In genomic region chr2:151543063-151543895, GRCm38 (mm10) we compare ENCODE assay signal across 8 mouse cellular contexts. TPM values are rescaled to one million over a fixed set of nuclear protein-coding genes. Genes with fewer than 3 reads are reported as not detected.
A peak's percentile ranks its signal among the peaks of the same experiment; 100 is the strongest.
DNase-seq lines count a peak whose midpoint lies in the region; ATAC-seq and TF ChIP-seq lines count a peak whose summit lies in the region.

No protein-coding gene starts in this region.

- no peaks in the 10 kb centered on the region for H3K9me3 ChIP-seq in forebrain, embryonic 11.5 days (ENCODE audit: control insufficient read depth, low read length)
- H3K9me3 ChIP-seq in hindbrain, embryonic 10.5 days, result no peaks in the 10 kb centered on the region
- H3K9me3 ChIP-seq in lung, postnatal 0 days (ENCODE audit: low read length), result no peaks in the 10 kb centered on the region

- peaks cover 3% of the 10 kb centered on the region; the same call in 1 of the 2 replicates for H3K4me1 ChIP-seq in forebrain, embryonic 11.5 days (replicated peaks; ENCODE audit: control insufficient read depth, insufficient read depth, low read length)
- H3K4me1 ChIP-seq in hindbrain, embryonic 10.5 days (replicated peaks), result peaks cover 33% of the 10 kb centered on the region
- peaks cover 7% of the 10 kb centered on the region; the same call in 1 of the 2 replicates for H3K4me1 ChIP-seq in lung, postnatal 0 days (ENCODE audit: insufficient read depth, low read depth, low read length)

- H3K9ac ChIP-seq in forebrain, embryonic 11.5 days (ENCODE audit: low read length), result peak overlapping the region; percentile 93
- H3K9ac ChIP-seq in lung, postnatal 0 days (replicated peaks; ENCODE audit: low read depth), result peak overlapping the region; percentile 82

- peak overlapping the region; percentile 81 for H3K4me2 ChIP-seq in forebrain, embryonic 11.5 days (ENCODE audit: low read depth, low read length, severe bottlenecking)
- H3K4me2 ChIP-seq in lung, postnatal 0 days (replicated peaks; ENCODE audit: low read depth, low read length), result peak overlapping the region; percentile 80

- 2% methylated on average over 21 of the region's 21 CpGs for WGBS in forebrain, embryonic 11.5 days
- 2% methylated on average over 21 of the region's 21 CpGs for WGBS in hindbrain, embryonic 10.5 days
- 2% methylated on average over 21 of the region's 21 CpGs for WGBS in lung, postnatal 0 days

- H3K27me3 ChIP-seq in forebrain, embryonic 11.5 days (ENCODE audit: control insufficient read depth, insufficient read depth, low read length), result no peaks in the 10 kb centered on the region
- H3K27me3 ChIP-seq in hindbrain, embryonic 10.5 days (ENCODE audit: insufficient read depth, poor library complexity, severe bottlenecking), result no peaks in the 10 kb centered on the region
- no peaks in the 10 kb centered on the region for H3K27me3 ChIP-seq in lung, postnatal 0 days (replicated peaks; ENCODE audit: insufficient read depth, low read length)

- peak; percentile 78 for TF ChIP-seq EP300 in lung, postnatal 0 days (IDR thresholded peaks at IDR 0.05)

- no peaks in the 10 kb centered on the region; the same call in 1 of the 2 replicates for H3K36me3 ChIP-seq in forebrain, embryonic 11.5 days (ENCODE audit: control insufficient read depth, insufficient read depth, low read length)
- peaks cover 42% of the 10 kb centered on the region for H3K36me3 ChIP-seq in hindbrain, embryonic 10.5 days
- H3K36me3 ChIP-seq in lung, postnatal 0 days (ENCODE audit: insufficient read depth, low read length), result peaks cover 9% of the 10 kb centered on the region

- peak overlapping the region; percentile 85 for H3K27ac ChIP-seq in forebrain, embryonic 11.5 days (ENCODE audit: low read depth, low read length)
- H3K27ac ChIP-seq in hindbrain, embryonic 10.5 days, result peak overlapping the region; percentile 97
- peak overlapping the region; percentile 97 for H3K27ac ChIP-seq in lung, postnatal 0 days (ENCODE audit: low read length)

- TF ChIP-seq CTCF in lung, postnatal 0 days (IDR thresholded peaks at IDR 0.05), result no peak

- peak; percentile 11; the same call in 1 of the 2 replicates for ATAC-seq in forebrain, embryonic 11.5 days (replicated peaks; ENCODE audit: low FRiP score)
- ATAC-seq in lung, postnatal 0 days, result peak; percentile 50
- no peak for ATAC-seq in megakaryocyte progenitor cell, adult 5-6 weeks (replicated peaks; ENCODE audit: poor library complexity)

- peak; percentile 78 for DNase-seq in ES-CJ7 (ENCODE audit: low read depth, low spot score)
- peak; percentile 52 to 82 for DNase-seq in adrenal gland, postnatal 36 days
- peak; percentile 69 for DNase-seq in forebrain, embryonic 11.5 days (ENCODE audit: low spot score)
- peak; percentile 61 for DNase-seq in hindbrain, embryonic 10.5 days (ENCODE audit: low spot score)
- DNase-seq in layer of hippocampus, adult 9-11 months, result peak; percentile 65
- peak; percentile 83 for DNase-seq in lung, postnatal 0 days (ENCODE audit: low spot score)
- DNase-seq in right cerebral cortex, postnatal 4 days, result peak; percentile 45

- peak overlapping the region; percentile 98 for H3K4me3 ChIP-seq in forebrain, embryonic 11.5 days (ENCODE audit: low read depth, low read length)
- peak overlapping the region; percentile 99 for H3K4me3 ChIP-seq in hindbrain, embryonic 10.5 days
- H3K4me3 ChIP-seq in lung, postnatal 0 days (ENCODE audit: low read depth, low read length), result peak overlapping the region; percentile 86

RNA-seq across cellular contexts. Expression of gene Fkbp1a, which starts 1.0 kb away (rescaled TPM):
- total RNA-seq in adrenal gland, postnatal 36 days (2021), result 100 to 1,000 TPM; 273 to 327 TPM
- 562 and 601 TPM in 2 replicates for polyA plus RNA-seq in forebrain, embryonic 11.5 days (2014; fragmentation: Nextera tagmentation; extraction: Ambion mirVana)
- 600 and 645 TPM in 2 replicates for polyA plus RNA-seq in hindbrain, embryonic 10.5 days (2016; fragmentation: Nextera tagmentation; extraction: Ambion mirVana)
- 686 and 696 TPM in 2 replicates for polyA plus RNA-seq in lung, postnatal 0 days (2015; fragmentation: Nextera tagmentation; extraction: Ambion mirVana)
- 152 and 153 TPM in 2 replicates for total RNA-seq in megakaryocyte progenitor cell, adult 5-6 weeks (2015)
- 23.9 and 24.4 TPM in 2 replicates for total RNA-seq in megakaryocyte progenitor cell, adult 5-6 weeks (2017)

RNA-seq across cellular contexts. Expression of gene Sdcbp2, which starts 29.1 kb away (rescaled TPM):
- total RNA-seq in adrenal gland, postnatal 36 days (2021), result 1 to 10 TPM; 1.5 to 2.0 TPM
- polyA plus RNA-seq in forebrain, embryonic 11.5 days (2014; fragmentation: Nextera tagmentation; extraction: Ambion mirVana), result 0.44 and 0.83 TPM in 2 replicates
- 0.67 and 0.97 TPM in 2 replicates for polyA plus RNA-seq in hindbrain, embryonic 10.5 days (2016; fragmentation: Nextera tagmentation; extraction: Ambion mirVana)
- polyA plus RNA-seq in lung, postnatal 0 days (2015; fragmentation: Nextera tagmentation; extraction: Ambion mirVana), result 1.6 and 2.5 TPM in 2 replicates
- total RNA-seq in megakaryocyte progenitor cell, adult 5-6 weeks (2015), result 0.10 and 0.22 TPM in 2 replicates
- total RNA-seq in megakaryocyte progenitor cell, adult 5-6 weeks (2017), result not detected in 2 replicates

RNA-seq across cellular contexts. Expression of gene Nsfl1c, which starts 49.3 kb away (rescaled TPM):
- total RNA-seq in adrenal gland, postnatal 36 days (2021), result 100 to 1,000 TPM; 139 to 148 TPM
- 282 and 286 TPM in 2 replicates for polyA plus RNA-seq in forebrain, embryonic 11.5 days (2014; fragmentation: Nextera tagmentation; extraction: Ambion mirVana)
- 271 and 284 TPM in 2 replicates for polyA plus RNA-seq in hindbrain, embryonic 10.5 days (2016; fragmentation: Nextera tagmentation; extraction: Ambion mirVana)
- 100 and 114 TPM in 2 replicates for polyA plus RNA-seq in lung, postnatal 0 days (2015; fragmentation: Nextera tagmentation; extraction: Ambion mirVana)
- 45.9 and 46.8 TPM in 2 replicates for total RNA-seq in megakaryocyte progenitor cell, adult 5-6 weeks (2015)
- total RNA-seq in megakaryocyte progenitor cell, adult 5-6 weeks (2017), result 107 and 120 TPM in 2 replicates
